Mouse (Mus musculus) megakaryocyte-erythroid progenitor cell, adult 5-6 weeks (primary cell): ENCODE data around the gene Gm10322. TPM values are rescaled to one million over a fixed set of nuclear protein-coding genes. Genes with fewer than 3 reads are reported as not detected.
A peak's percentile ranks its signal among the peaks of the same experiment; 100 is the strongest.

ENCODE experiments used
- ATAC-seq: replicated peaks from 2 replicates; pipeline ENCODE4 v1.8.0; 2016; ENCODE audit warnings: mild to moderate bottlenecking, inconsistent platforms; ENCODE audit not compliant: severe bottlenecking, poor library complexity, low FRiP score, low TSS enrichment
- total RNA-seq, 2 experiments: library from RNA; stranded (forward) in 1 of 2; stranded (reverse) in 1 of 2; fragments of 200-1000, 215-1000 nt in 1 of 2; fragments of >200 nt in 1 of 2; fragmentation: Nextera tagmentation in 1 of 2; gene quantifications; 2 replicates each; pipeline ENCODE4 v1.2.3; 2014 to 2017

The Gm10322 gene
- total RNA-seq (2014; fragmentation: Nextera tagmentation) (not detected in 2 replicates), total RNA-seq (2017) (not detected in 2 replicates)

GRCm38 (mm10) chr10:59615981-59616520 is at the start of gene Gm10322:
Gene Gm10322, plus strand, starts transcription at chr10:59616063.
- peak; percentile 54 for ATAC-seq

- no peak for ATAC-seq
Observed at GRCm38 (mm10) chr10:59566968-59567367, 48.9 kb upstream of the Gm10322 start.

- no peak for ATAC-seq
Observed at GRCm38 (mm10) chr10:59568665-59569480, 47.0 kb upstream of the Gm10322 start.

- ATAC-seq, result no peak
Observed at GRCm38 (mm10) chr10:59569481-59569869, 46.4 kb upstream of the Gm10322 start.

- 0 out of 2 replicates have a peak, but pooled peaks have one; percentile 40 for ATAC-seq
Observed at GRCm38 (mm10) chr10:59570360-59570759, 45.5 kb upstream of the Gm10322 start.

- peak; percentile 65 for ATAC-seq
Observed at GRCm38 (mm10) chr10:59570780-59571179, 45.1 kb upstream of the Gm10322 start.

- ATAC-seq, result peak; percentile 79
Observed at GRCm38 (mm10) chr10:59571273-59571672, 44.6 kb upstream of the Gm10322 start.

- no peak for ATAC-seq
Observed at GRCm38 (mm10) chr10:59571964-59572363, 43.9 kb upstream of the Gm10322 start.

GRCm38 (mm10) chr10:59576305-59576704 is 39.6 kb upstream of the Gm10322 start:
- ATAC-seq, result no peak

GRCm38 (mm10) chr10:59577871-59578801 is 37.7 kb upstream of the Gm10322 start:
- ATAC-seq, result peak; percentile 79

- no peak for ATAC-seq
Observed at GRCm38 (mm10) chr10:59579645-59580044, 36.2 kb upstream of the Gm10322 start.

GRCm38 (mm10) chr10:59580593-59581149 is 35.2 kb upstream of the Gm10322 start:
- ATAC-seq, result no peak

- ATAC-seq, result peak; percentile 72
Observed at GRCm38 (mm10) chr10:59581826-59582543, 33.9 kb upstream of the Gm10322 start.

GRCm38 (mm10) chr10:59585621-59586020 is 30.2 kb upstream of the Gm10322 start:
- ATAC-seq, result no peak

- ATAC-seq, result no peak
Observed at GRCm38 (mm10) chr10:59586821-59587220, 29.0 kb upstream of the Gm10322 start.

- ATAC-seq, result no peak
Observed at GRCm38 (mm10) chr10:59588135-59588534, 27.7 kb upstream of the Gm10322 start.

GRCm38 (mm10) chr10:59589420-59589819 is 26.4 kb upstream of the Gm10322 start:
- ATAC-seq, result peak; percentile 33; the same call in 1 of the 2 replicates

GRCm38 (mm10) chr10:59589856-59590255 is 26.0 kb upstream of the Gm10322 start:
- ATAC-seq, result 0 out of 2 replicates have a peak, but pooled peaks have one; percentile 15

- ATAC-seq, result no peak
Observed at GRCm38 (mm10) chr10:59590606-59591005, 25.3 kb upstream of the Gm10322 start.
